Mouse (Mus musculus) lung, embryonic 15.5 days (tissue): ENCODE results near the gene Znhit2. TPM values are rescaled to one million over a fixed set of nuclear protein-coding genes. Genes with fewer than 3 reads are reported as not detected.

Source experiments
- ATAC-seq: fragments of 200-750 bp; cut with Nextera tagmentation; 2 replicates; pipeline ENCODE4 v1.8.0; 2017; ENCODE audit warnings: moderate number of reproducible peaks, borderline replicate concordance; ENCODE audit not compliant: low FRiP score, low TSS enrichment; ENCODE audit errors: extremely low read depth
- H3K27ac ChIP-seq: fragments of 300-500 bp; sonication (generic); 2 replicates; pipeline ENCODE4 v1.5.1; 2015; ENCODE audit warnings: moderate library complexity, mild to moderate bottlenecking, inconsistent platforms
- H3K27me3 ChIP-seq: fragments of 300-500 bp; sonication (generic); 2 replicates; pipeline ENCODE4 v1.6.1; 2015; ENCODE audit warnings: inconsistent platforms
- H3K36me3 ChIP-seq: fragments of 300-500 bp; sonication (generic); 2 replicates; pipeline ENCODE4 v1.6.1; 2015; ENCODE audit warnings: inconsistent platforms
- H3K4me1 ChIP-seq: fragments of 300-500 bp; sonication (generic); 2 replicates; pipeline ENCODE4 v1.6.1; 2015; ENCODE audit warnings: inconsistent platforms
- H3K4me2 ChIP-seq: fragments of 300-500 bp; sonication (generic); 2 replicates; pipeline ENCODE4 v1.6.1; 2015; ENCODE audit warnings: inconsistent platforms, mild to moderate bottlenecking, moderate library complexity
- H3K4me3 ChIP-seq: fragments of 300-500 bp; sonication (generic); 2 replicates; pipeline ENCODE4 v1.5.1; 2015; ENCODE audit warnings: mild to moderate bottlenecking, inconsistent platforms
- H3K9ac ChIP-seq: fragments of 300-500 bp; sonication (generic); 2 replicates; pipeline ENCODE4 v1.6.1; 2015; ENCODE audit warnings: inconsistent platforms
- H3K9me3 ChIP-seq: fragments of 300-500 bp; sonication (generic); 2 replicates; pipeline ENCODE4 v1.6.1; 2016; ENCODE audit warnings: inconsistent platforms
- WGBS: fragments of 180-500 bp; shearing (Covaris S2); methylation state at CpG from one replicate; pipeline ENCODE4 v1.1.7; 2015; 5-methylcytosine and 5-hydroxymethylcytosine counted together
- polyA plus RNA-seq: library from polyadenylated mRNA; unstranded; fragments of >200 nt; fragmentation: Nextera tagmentation; extraction: Ambion mirVana; gene quantifications from 2 replicates; pipeline ENCODE4 v1.2.1, GENCODE M21; 2015

Gene Znhit2
- polyA plus RNA-seq: 33.5 and 33.8 TPM in 2 replicates

GRCm38 (mm10) chr19:6061021-6061533, at the start of gene Znhit2:
Znhit2 (plus strand) TSS chr19:6061192.
- no peaks in the 10 kb centered on the region for H3K27me3 ChIP-seq
- peak within 1 kb of the TSS; percentile 95 for H3K27ac ChIP-seq
- peak within 1 kb of the TSS; percentile 88 for H3K9ac ChIP-seq
- H3K4me2 ChIP-seq: peak within 1 kb of the TSS; percentile 92
- peaks cover 40% of the 10 kb centered on the region for H3K4me1 ChIP-seq
- no peaks in the 10 kb centered on the region for H3K9me3 ChIP-seq
- H3K4me3 ChIP-seq: peak within 1 kb of the TSS; percentile 90
- H3K36me3 ChIP-seq: peaks cover 16% of the 10 kb centered on the region
- peak; percentile 71 for ATAC-seq
- under 1% methylated on average over 58 of the region's 58 CpGs for WGBS

GRCm38 (mm10) chr19:6013691-6014090, 47.3 kb upstream of the Znhit2 start:
- peaks cover 20% of the 10 kb centered on the region for H3K4me1 ChIP-seq
- no peaks in the 10 kb centered on the region for H3K9me3 ChIP-seq
- H3K4me2 ChIP-seq: no peak overlapping the region
- no peak overlapping the region for H3K4me3 ChIP-seq
- H3K27ac ChIP-seq: no peak overlapping the region
- H3K27me3 ChIP-seq: 0 out of 2 replicates have a peak, but pooled peaks cover 5% of the 10 kb centered on the region
- ATAC-seq: no peak
- H3K36me3 ChIP-seq: peaks cover 1% of the 10 kb centered on the region; the same call in 1 of the 2 replicates
- H3K9ac ChIP-seq: no peak overlapping the region
- 92% methylated on average over 10 of the region's 10 CpGs for WGBS

DNA sequence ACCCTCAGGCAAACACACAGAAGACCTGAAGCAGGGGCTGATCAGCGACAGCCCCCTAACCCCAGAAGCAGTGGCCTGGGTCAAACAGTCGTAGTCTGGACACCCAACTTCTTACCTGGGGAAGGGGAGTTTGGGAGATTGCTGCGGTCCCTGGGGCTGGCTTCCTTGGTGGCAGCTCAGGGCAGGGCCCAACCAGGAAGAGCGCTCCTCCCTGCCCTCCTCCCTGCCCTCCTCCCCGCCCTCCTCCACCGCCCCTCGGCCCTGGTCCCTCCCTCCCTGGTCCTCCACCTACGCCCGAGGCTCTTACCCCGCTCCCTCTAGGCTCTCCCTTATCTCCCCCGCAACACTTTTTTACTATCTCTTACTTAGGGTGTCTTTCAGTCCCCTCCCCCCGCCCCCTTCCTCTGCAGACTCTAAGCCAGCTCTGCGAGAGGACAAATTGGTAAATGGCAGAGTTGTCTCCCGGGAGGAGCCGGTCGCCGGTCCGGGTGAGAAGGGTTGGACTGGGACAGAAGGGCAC, 45.9 kb upstream of the Znhit2 start:
- Histone ChIP-seq H3K27ac (peak overlapping the region; percentile 48; the same call in 1 of the 2 replicates), H3K27me3 (0 out of 2 replicates have a peak, but pooled peaks cover 5% of the 10 kb centered on the region), H3K4me3 (peak overlapping the region; percentile 54), H3K9me3 (no peaks in the 10 kb centered on the region), H3K4me2 (peak overlapping the region; percentile 88), H3K4me1 (peaks cover 20% of the 10 kb centered on the region), H3K36me3 (no peaks in the 10 kb centered on the region), H3K9ac (peak overlapping the region; percentile 66)
- WGBS: 2% methylated on average over 17 of the region's 18 CpGs
- peak; percentile 83 for ATAC-seq

DNA sequence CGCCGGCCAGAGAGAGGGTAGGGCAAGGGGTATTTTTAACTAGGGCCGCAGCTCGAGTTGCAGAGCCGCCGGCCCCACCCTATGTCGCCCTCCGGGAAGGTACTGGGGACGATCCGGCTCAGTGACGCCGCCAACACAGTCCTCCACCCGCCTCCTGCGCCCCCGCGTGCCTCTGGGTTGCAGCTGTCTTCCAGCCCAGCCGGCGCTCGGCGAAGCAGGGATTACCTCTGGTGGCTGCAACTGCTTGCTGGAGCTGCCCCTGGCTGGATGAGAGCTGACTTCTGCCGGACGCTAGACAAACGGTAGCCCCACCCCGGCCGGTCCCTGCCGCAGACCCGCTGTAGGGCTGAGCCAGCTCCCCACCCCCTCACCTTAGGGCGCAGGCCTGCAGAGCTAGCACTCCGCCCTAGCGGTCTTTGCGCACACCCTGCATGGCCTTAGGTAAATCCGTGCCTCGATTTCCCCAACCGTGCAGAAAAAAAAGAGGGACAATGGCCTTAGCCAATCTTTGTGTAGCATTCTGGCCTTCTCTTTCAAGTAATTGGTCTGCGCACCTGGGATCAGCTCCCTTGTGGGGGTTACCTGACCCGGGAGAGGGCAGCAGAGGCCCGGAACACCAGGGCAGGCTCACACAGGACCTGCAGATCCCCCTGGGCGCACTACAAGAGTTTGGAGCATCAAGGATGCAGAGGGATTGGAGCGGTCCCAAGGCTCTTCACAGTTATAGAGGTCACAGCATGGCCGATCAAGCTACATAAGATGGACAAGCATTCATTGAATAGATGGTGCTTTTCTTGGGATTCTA, 45.3 kb upstream of the Znhit2 start, which contains the start of gene Capn1:
Gene Capn1, minus strand, starts transcription at position 387 of the 805 bp plus-strand sequence.
- 2% methylated on average over 40 of the region's 40 CpGs for WGBS
- ATAC-seq: peak; percentile 78
- Histone ChIP-seq H3K36me3 (no peaks in the 10 kb centered on the region), H3K27ac (peak within 1 kb of the TSS; percentile 48; the same call in 1 of the 2 replicates), H3K9ac (peak within 1 kb of the TSS; percentile 66), H3K4me3 (peak within 1 kb of the TSS; percentile 54), H3K27me3 (0 out of 2 replicates have a peak, but pooled peaks cover 5% of the 10 kb centered on the region), H3K4me1 (peaks cover 24% of the 10 kb centered on the region), H3K9me3 (no peaks in the 10 kb centered on the region), H3K4me2 (peak within 1 kb of the TSS; percentile 88)

- Histone ChIP-seq H3K9me3 (no peaks in the 10 kb centered on the region), H3K4me3 (no peak overlapping the region)
These were observed 44.5 kb upstream of the Znhit2 start for GRCm38 (mm10) chr19:6016532-6016931.

GRCm38 (mm10) chr19:6018142-6019089, 42.6 kb upstream of the Znhit2 start:
- Histone ChIP-seq H3K9me3 (no peaks in the 10 kb centered on the region), H3K27ac (no peak overlapping the region), H3K4me1 (peaks cover 26% of the 10 kb centered on the region), H3K4me2 (no peak overlapping the region), H3K9ac (no peak overlapping the region), H3K4me3 (no peak overlapping the region), H3K36me3 (no peaks in the 10 kb centered on the region), H3K27me3 (0 out of 2 replicates have a peak, but pooled peaks cover 5% of the 10 kb centered on the region)
- no peak for ATAC-seq
- 31% methylated on average over 15 of the region's 15 CpGs for WGBS

More at GRCm38 (mm10) chr19:6016532-6016931, 44.5 kb upstream of the Znhit2 start:
- H3K36me3 ChIP-seq: no peaks in the 10 kb centered on the region
- no peak for ATAC-seq
- H3K4me2 ChIP-seq: peak overlapping the region; percentile 17; the same call in 1 of the 2 replicates
- H3K9ac ChIP-seq: no peak overlapping the region
- 46% methylated on average over 7 of the region's 7 CpGs for WGBS
- 0 out of 2 replicates have a peak, but pooled peaks cover 5% of the 10 kb centered on the region for H3K27me3 ChIP-seq
- H3K27ac ChIP-seq: no peak overlapping the region
- H3K4me1 ChIP-seq: peaks cover 24% of the 10 kb centered on the region

DNA sequence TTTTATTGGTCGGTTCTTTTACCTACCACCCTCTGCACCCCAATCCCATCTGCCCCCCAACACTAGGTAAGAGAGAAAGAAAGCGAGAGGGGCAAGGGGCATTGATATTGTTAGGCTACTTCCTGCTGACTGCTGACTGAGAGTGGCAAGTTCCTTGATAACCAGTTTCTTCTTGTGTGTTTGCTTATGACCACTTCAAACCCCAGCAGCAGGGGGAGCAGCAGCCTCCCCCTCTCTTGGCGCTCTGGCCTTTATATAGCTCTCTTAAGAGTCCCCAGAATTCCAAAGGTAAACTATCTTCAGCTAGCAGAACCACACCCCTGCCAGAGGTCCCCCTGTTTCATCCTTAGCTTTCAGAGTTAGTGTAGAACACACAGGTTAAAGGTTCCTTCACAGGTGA, 40.7 kb upstream of the Znhit2 start:
- H3K4me2 ChIP-seq: no peak overlapping the region
- H3K27ac ChIP-seq: no peak overlapping the region
- H3K9me3 ChIP-seq: no peaks in the 10 kb centered on the region
- H3K36me3 ChIP-seq: no peaks in the 10 kb centered on the region
- 40% methylated on average over 3 of the region's 3 CpGs for WGBS
- peaks cover 30% of the 10 kb centered on the region for H3K4me1 ChIP-seq
- H3K4me3 ChIP-seq: no peak overlapping the region
- no peak overlapping the region for H3K9ac ChIP-seq
- ATAC-seq: no peak
- 0 out of 2 replicates have a peak, but pooled peaks cover 5% of the 10 kb centered on the region for H3K27me3 ChIP-seq

GRCm38 (mm10) chr19:6023059-6023458, 37.9 kb upstream of the Znhit2 start:
- Histone ChIP-seq H3K27ac (peak overlapping the region; percentile 53; the same call in 1 of the 2 replicates), H3K4me3 (no peak overlapping the region), H3K4me1 (peaks cover 19% of the 10 kb centered on the region), H3K36me3 (no peaks in the 10 kb centered on the region), H3K9me3 (no peaks in the 10 kb centered on the region), H3K4me2 (peak overlapping the region; percentile 0; the same call in 1 of the 2 replicates), H3K27me3 (no peaks in the 10 kb centered on the region), H3K9ac (no peak overlapping the region)
- 40% methylated on average over 8 of the region's 8 CpGs for WGBS
- 0 out of 2 replicates have a peak, but pooled peaks have one; percentile 28 for ATAC-seq

- Histone ChIP-seq H3K9ac (no peak overlapping the region), H3K27me3 (no peaks in the 10 kb centered on the region), H3K4me2 (no peak overlapping the region), H3K27ac (peak overlapping the region; percentile 53; the same call in 1 of the 2 replicates), H3K36me3 (no peaks in the 10 kb centered on the region), H3K9me3 (no peaks in the 10 kb centered on the region), H3K4me3 (no peak overlapping the region), H3K4me1 (peaks cover 14% of the 10 kb centered on the region)
- no peak for ATAC-seq
- 58% methylated on average over 7 of the region's 7 CpGs for WGBS
These were observed 37.1 kb upstream of the Znhit2 start for GRCm38 (mm10) chr19:6023930-6024329.

GRCm38 (mm10) chr19:6028991-6029390, 32.0 kb upstream of the Znhit2 start:
- Histone ChIP-seq H3K9me3 (no peaks in the 10 kb centered on the region), H3K4me2 (no peak overlapping the region), H3K4me1 (peaks cover 2% of the 10 kb centered on the region; the same call in 1 of the 2 replicates), H3K27me3 (no peaks in the 10 kb centered on the region; the same call in 1 of the 2 replicates), H3K27ac (no peak overlapping the region), H3K36me3 (no peaks in the 10 kb centered on the region), H3K9ac (no peak overlapping the region), H3K4me3 (no peak overlapping the region)
- WGBS: 64% methylated on average over 6 of the region's 6 CpGs
- ATAC-seq: no peak

- Histone ChIP-seq H3K27me3 (no peaks in the 10 kb centered on the region; the same call in 1 of the 2 replicates), H3K9ac (no peak overlapping the region), H3K4me3 (no peak overlapping the region), H3K36me3 (no peaks in the 10 kb centered on the region), H3K4me2 (no peak overlapping the region), H3K27ac (no peak overlapping the region), H3K4me1 (no peaks in the 10 kb centered on the region), H3K9me3 (no peaks in the 10 kb centered on the region)
- ATAC-seq: no peak
- WGBS: 72% methylated on average over 9 of the region's 9 CpGs
These were observed 31.6 kb upstream of the Znhit2 start for GRCm38 (mm10) chr19:6029426-6029825.
